Mouse (Mus musculus): ENCODE results near the gene Rbm15b. TPM values are rescaled to one million over a fixed set of nuclear protein-coding genes. Genes with fewer than 3 reads are reported as not detected.

Rbm15b gene
- polyA plus RNA-seq (2012; fragmentation: generic; extraction: Trizol), result 21.0 TPM
- long read RNA-seq, experiment 1, full-length matches to known transcripts, result 6 of 6 reads
- long read RNA-seq, experiment 1, partial matches to known transcripts, result 0 of 6 reads
- long read RNA-seq, experiment 1, other reads (novel, unspliced or antisense), result 0 of 6 reads
- long read RNA-seq, experiment 2, full-length matches to known transcripts, result 52 of 52 reads
- long read RNA-seq, experiment 2, partial matches to known transcripts, result 0 of 52 reads
- long read RNA-seq, experiment 2, other reads (novel, unspliced or antisense), result 0 of 52 reads

DNA sequence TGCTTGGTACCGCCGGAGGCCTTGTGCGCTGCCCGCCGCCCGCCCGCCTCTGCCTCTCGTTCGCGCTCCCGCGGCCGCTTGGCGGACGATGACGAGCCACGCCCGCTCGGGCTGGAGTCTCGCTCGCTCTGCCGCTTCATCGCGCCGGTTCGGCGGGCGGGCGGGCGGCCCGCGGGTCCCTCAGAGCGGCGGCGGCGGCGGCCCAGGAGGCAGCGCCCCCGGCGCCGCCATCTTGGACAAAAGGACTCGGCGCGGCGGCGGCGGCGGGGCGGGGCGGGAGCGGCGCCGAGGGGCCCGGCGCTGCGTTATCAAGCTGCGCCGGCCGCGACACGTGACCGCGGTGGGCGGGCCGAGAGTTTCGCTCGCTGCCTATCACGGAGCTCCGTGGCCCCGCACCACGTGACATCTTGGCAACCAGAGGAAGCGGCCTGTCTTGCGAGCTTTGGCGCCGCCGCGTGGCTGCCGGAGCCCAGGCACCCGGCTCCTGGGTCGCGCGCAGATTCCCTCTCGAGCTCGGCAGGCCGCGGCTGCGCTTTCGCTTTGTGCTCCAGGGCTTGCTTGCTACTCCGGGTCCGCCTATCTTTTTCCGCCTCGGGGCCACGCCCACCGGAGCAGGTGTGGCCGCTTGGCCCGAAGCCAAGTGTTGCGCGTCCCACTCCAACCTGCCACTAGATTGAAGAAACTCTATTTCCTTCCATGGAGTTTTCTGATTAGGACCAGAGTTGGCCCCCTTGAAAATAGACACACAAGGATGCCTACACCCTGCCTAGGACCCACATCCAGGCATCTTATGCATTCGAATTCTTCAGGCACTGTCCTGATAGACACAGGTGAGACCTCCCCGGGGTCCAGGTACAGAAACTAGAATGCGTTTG, at the start of gene Rbm15b:
TSS of gene Rbm15b (minus strand) at position 601 of the 875 bp plus-strand sequence.
- no peaks in the 10 kb centered on the region for H3K27me3 ChIP-seq (ENCODE audit: control insufficient read depth, insufficient read depth, insufficient read length)
- H3ac ChIP-seq (ENCODE audit: control insufficient read depth, insufficient read length, low read depth), result peak within 1 kb of the TSS; percentile 65
- peaks cover 44% of the 10 kb centered on the region for H3K36me3 ChIP-seq (ENCODE audit: control insufficient read depth, insufficient read depth)
- peak within 1 kb of the TSS; percentile 60 for H3K4me3 ChIP-seq (ENCODE audit: insufficient read depth, poor library complexity, severe bottlenecking)
- H3K79me2 ChIP-seq (ENCODE audit: control insufficient read depth, insufficient read depth), result peaks cover 73% of the 10 kb centered on the region
- peak; percentile 95 for TF ChIP-seq USF1 (IDR thresholded peaks at IDR 0.05; ENCODE audit: low read depth)
- peak; percentile 90 for TF ChIP-seq CTCF (IDR thresholded peaks at IDR 0.05; ENCODE audit: control insufficient read depth, insufficient read depth, insufficient read length)
- TF ChIP-seq MAX (IDR thresholded peaks at IDR 0.05), result peak; percentile 72
- no peak for TF ChIP-seq MYOG (IDR thresholded peaks at IDR 0.05; ENCODE audit: control insufficient read depth, extremely low read depth, insufficient read length)
- peaks cover 56% of the 10 kb centered on the region for H3K79me3 ChIP-seq (ENCODE audit: low read depth)

DNA sequence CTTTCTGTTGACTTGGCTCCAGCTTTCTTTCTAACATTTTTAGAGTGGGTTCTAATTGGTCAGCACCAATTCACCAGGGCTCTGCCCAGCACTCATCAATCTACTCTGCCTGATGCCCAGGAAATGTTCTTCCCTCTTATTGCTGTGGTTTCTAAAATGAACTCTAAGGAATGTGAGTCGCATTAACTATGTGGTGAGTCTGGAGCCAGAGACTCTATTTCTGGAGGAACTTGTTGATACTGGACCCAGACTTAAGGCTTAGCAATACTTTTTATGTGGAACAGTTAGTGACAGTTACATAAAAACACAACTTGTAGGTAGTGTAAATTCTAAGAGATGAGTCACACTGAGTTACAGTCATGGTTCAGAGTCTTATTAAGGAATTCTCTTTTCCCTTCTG, 47.8 kb upstream of the Rbm15b start:
- H3ac ChIP-seq (ENCODE audit: control insufficient read depth, insufficient read length, low read depth), result no peak overlapping the region
- no peaks in the 10 kb centered on the region for H3K79me3 ChIP-seq (ENCODE audit: low read depth)
- TF ChIP-seq FOSL1 (IDR thresholded peaks at IDR 0.05; ENCODE audit: insufficient read depth, low read length, poor library complexity, severe bottlenecking), result no peak
- TF ChIP-seq MYOG (IDR thresholded peaks at IDR 0.05; ENCODE audit: control insufficient read depth, extremely low read depth, insufficient read length), result no peak
- no peak for TF ChIP-seq MAX (IDR thresholded peaks at IDR 0.05)
- no peak for TF ChIP-seq CEBPB (IDR thresholded peaks at IDR 0.05; ENCODE audit: low read depth)
- no peak for TF ChIP-seq CTCF (IDR thresholded peaks at IDR 0.05; ENCODE audit: control insufficient read depth, insufficient read depth, insufficient read length)
- TF ChIP-seq MYOD1 (IDR thresholded peaks at IDR 0.05; ENCODE audit: control insufficient read depth, insufficient read length, low read depth), result no peak
- TF ChIP-seq USF1 (IDR thresholded peaks at IDR 0.05; ENCODE audit: low read depth), result no peak
- H3K4me3 ChIP-seq (ENCODE audit: insufficient read depth, poor library complexity, severe bottlenecking), result no peak overlapping the region
- H3K36me3 ChIP-seq (ENCODE audit: control insufficient read depth, insufficient read depth), result no peaks in the 10 kb centered on the region
- H3K79me2 ChIP-seq (ENCODE audit: control insufficient read depth, insufficient read depth), result no peaks in the 10 kb centered on the region
- no peaks in the 10 kb centered on the region for H3K27me3 ChIP-seq (ENCODE audit: control insufficient read depth, insufficient read depth, insufficient read length)

DNA sequence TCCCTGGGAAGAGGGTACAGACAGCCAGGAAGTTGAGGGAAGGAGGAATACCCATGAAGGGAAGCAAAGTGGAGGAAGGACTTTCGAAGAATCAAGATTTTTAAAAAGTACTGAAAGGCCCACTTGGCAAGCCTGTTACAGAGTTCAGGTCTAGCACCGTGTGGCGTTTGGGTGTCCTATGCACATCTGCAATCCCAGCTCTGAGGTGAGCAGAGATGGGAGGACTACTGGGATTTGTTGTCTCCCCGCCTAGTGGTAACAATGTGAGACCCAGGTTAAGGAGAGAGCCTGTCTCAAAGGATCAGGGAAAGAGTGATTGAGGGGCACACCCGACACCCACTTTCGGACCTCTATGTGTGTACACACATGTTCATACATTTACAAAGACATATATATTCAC, 27.6 kb upstream of the Rbm15b start:
- no peaks in the 10 kb centered on the region for H3K79me3 ChIP-seq (ENCODE audit: low read depth)
- H3ac ChIP-seq (ENCODE audit: control insufficient read depth, insufficient read length, low read depth), result no peak overlapping the region
- no peak overlapping the region for H3K4me3 ChIP-seq (ENCODE audit: insufficient read depth, poor library complexity, severe bottlenecking)
- H3K79me2 ChIP-seq (ENCODE audit: control insufficient read depth, insufficient read depth), result no peaks in the 10 kb centered on the region
- peaks cover 14% of the 10 kb centered on the region for H3K27me3 ChIP-seq (ENCODE audit: control insufficient read depth, insufficient read depth, insufficient read length)
- H3K36me3 ChIP-seq (ENCODE audit: control insufficient read depth, insufficient read depth), result no peaks in the 10 kb centered on the region
- TF ChIP-seq MYOD1 (IDR thresholded peaks at IDR 0.05; ENCODE audit: control insufficient read depth, insufficient read length, low read depth) (no peak), MAX (IDR thresholded peaks at IDR 0.05) (no peak), CEBPB (IDR thresholded peaks at IDR 0.05; ENCODE audit: low read depth) (no peak), MYOG (IDR thresholded peaks at IDR 0.05; ENCODE audit: control insufficient read depth, extremely low read depth, insufficient read length) (no peak)

DNA sequence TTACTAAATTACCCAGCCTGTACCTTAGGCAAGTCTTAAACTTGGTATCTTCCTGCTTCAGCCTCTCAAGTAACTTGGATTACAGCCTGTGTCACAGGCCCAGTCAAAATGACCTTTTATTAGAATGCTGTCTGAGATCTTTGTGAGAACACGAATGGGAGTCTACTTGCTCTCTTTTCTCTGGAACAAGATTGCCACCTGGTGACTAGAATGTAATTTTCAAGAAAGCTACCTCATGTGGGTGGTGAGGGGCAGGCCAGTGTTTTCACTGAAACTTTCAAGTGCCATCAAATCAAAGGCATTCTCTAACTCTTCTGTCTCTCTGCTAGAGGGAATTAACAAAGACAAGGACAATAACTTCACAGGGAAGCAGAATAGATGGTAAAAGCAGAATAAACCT, 26.5 kb upstream of the Rbm15b start:
- Histone ChIP-seq H3ac (ENCODE audit: control insufficient read depth, insufficient read length, low read depth) (no peak overlapping the region), H3K4me3 (ENCODE audit: insufficient read depth, poor library complexity, severe bottlenecking) (no peak overlapping the region), H3K27me3 (ENCODE audit: control insufficient read depth, insufficient read depth, insufficient read length) (peaks cover 14% of the 10 kb centered on the region), H3K79me2 (ENCODE audit: control insufficient read depth, insufficient read depth) (no peaks in the 10 kb centered on the region), H3K36me3 (ENCODE audit: control insufficient read depth, insufficient read depth) (no peaks in the 10 kb centered on the region), H3K79me3 (ENCODE audit: low read depth) (no peaks in the 10 kb centered on the region)
- TF ChIP-seq MYOD1 (IDR thresholded peaks at IDR 0.05; ENCODE audit: control insufficient read depth, insufficient read length, low read depth) (no peak), MYOG (IDR thresholded peaks at IDR 0.05; ENCODE audit: control insufficient read depth, extremely low read depth, insufficient read length) (no peak), CTCF (IDR thresholded peaks at IDR 0.05; ENCODE audit: control insufficient read depth, insufficient read depth, insufficient read length) (no peak), FOSL1 (IDR thresholded peaks at IDR 0.05; ENCODE audit: insufficient read depth, low read length, poor library complexity, severe bottlenecking) (no peak), USF1 (IDR thresholded peaks at IDR 0.05; ENCODE audit: low read depth) (no peak), CEBPB (IDR thresholded peaks at IDR 0.05; ENCODE audit: low read depth) (no peak), MAX (IDR thresholded peaks at IDR 0.05) (no peak)

DNA sequence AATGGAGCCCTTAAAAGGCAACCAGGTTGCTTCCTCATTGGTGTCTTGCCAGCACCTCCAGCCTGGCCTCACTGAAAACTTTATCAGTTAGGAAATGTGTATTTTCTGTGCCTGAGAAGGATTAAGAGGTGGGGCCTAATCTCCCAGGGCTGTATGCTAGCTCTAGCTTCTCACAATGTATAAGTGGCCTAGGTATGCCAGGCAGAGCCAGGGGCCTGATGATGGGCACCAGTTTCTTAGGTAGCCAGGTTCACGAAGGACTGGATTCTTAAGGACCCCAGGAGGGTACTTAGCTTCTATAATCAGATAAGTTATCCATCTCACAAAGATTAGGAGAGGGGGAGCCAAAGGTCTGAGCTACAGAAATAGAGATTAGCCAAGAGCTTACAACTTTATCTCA, 24.4 kb upstream of the Rbm15b start:
- Histone ChIP-seq H3K27me3 (ENCODE audit: control insufficient read depth, insufficient read depth, insufficient read length) (peaks cover 14% of the 10 kb centered on the region), H3K79me2 (ENCODE audit: control insufficient read depth, insufficient read depth) (no peaks in the 10 kb centered on the region), H3ac (ENCODE audit: control insufficient read depth, insufficient read length, low read depth) (no peak overlapping the region), H3K79me3 (ENCODE audit: low read depth) (no peaks in the 10 kb centered on the region), H3K4me3 (ENCODE audit: insufficient read depth, poor library complexity, severe bottlenecking) (no peak overlapping the region), H3K36me3 (ENCODE audit: control insufficient read depth, insufficient read depth) (no peaks in the 10 kb centered on the region)
- no peak for TF ChIP-seq FOSL1 (IDR thresholded peaks at IDR 0.05; ENCODE audit: insufficient read depth, low read length, poor library complexity, severe bottlenecking)
- no peak for TF ChIP-seq CEBPB (IDR thresholded peaks at IDR 0.05; ENCODE audit: low read depth)
- TF ChIP-seq MYOG (IDR thresholded peaks at IDR 0.05; ENCODE audit: control insufficient read depth, extremely low read depth, insufficient read length), result no peak
- no peak for TF ChIP-seq CTCF (IDR thresholded peaks at IDR 0.05; ENCODE audit: control insufficient read depth, insufficient read depth, insufficient read length)
- TF ChIP-seq MYOD1 (IDR thresholded peaks at IDR 0.05; ENCODE audit: control insufficient read depth, insufficient read length, low read depth), result no peak
- TF ChIP-seq USF1 (IDR thresholded peaks at IDR 0.05; ENCODE audit: low read depth), result no peak
- no peak for TF ChIP-seq MAX (IDR thresholded peaks at IDR 0.05)

All from C2C12 (cell line).